Mouse (Mus musculus) forebrain, embryonic 12.5 days (tissue): ENCODE results near the gene Zfp2. TPM values are rescaled to one million over a fixed set of nuclear protein-coding genes. Genes with fewer than 3 reads are reported as not detected.
A peak's percentile ranks its signal among the peaks of the same experiment; 100 is the strongest.

Experiments
- ATAC-seq: fragments of 200-750 bp; cut with Nextera tagmentation; 2 replicates; pipeline ENCODE4 v1.8.0; 2017; ENCODE audit warnings: moderate TSS enrichment; ENCODE audit not compliant: low FRiP score
- H3K27ac ChIP-seq: fragments of 300-500 bp; sonication (generic); 2 replicates; pipeline ENCODE4 v1.5.1; 2016; ENCODE audit warnings: mild to moderate bottlenecking
- H3K27me3 ChIP-seq: fragments of 300-500 bp; sonication (generic); 2 replicates; pipeline ENCODE4 v1.6.1; 2016; ENCODE audit warnings: mild to moderate bottlenecking
- H3K36me3 ChIP-seq: fragments of 300-500 bp; sonication (generic); replicated peaks from 2 replicates; pipeline ENCODE4 v1.6.1; 2016; ENCODE audit warnings: mild to moderate bottlenecking
- H3K4me1 ChIP-seq: fragments of 300-500 bp; sonication (generic); 2 replicates; pipeline ENCODE4 v1.6.1; 2016
- H3K4me2 ChIP-seq: fragments of 300-500 bp; sonication (generic); 2 replicates; pipeline ENCODE4 v1.6.1; 2016; ENCODE audit warnings: mild to moderate bottlenecking, moderate library complexity
- H3K4me3 ChIP-seq: fragments of 300-500 bp; sonication (generic); replicated peaks from 2 replicates; pipeline ENCODE4 v1.5.1; 2016; ENCODE audit warnings: mild to moderate bottlenecking
- H3K9ac ChIP-seq: fragments of 300-500 bp; sonication (generic); 2 replicates; pipeline ENCODE4 v1.6.1; 2016; ENCODE audit warnings: mild to moderate bottlenecking
- H3K9me3 ChIP-seq: fragments of 300-500 bp; sonication (generic); 2 replicates; pipeline ENCODE4 v1.6.1; 2016
- WGBS: fragments of 180-500 bp; shearing (Covaris S2); methylation state at CpG from one replicate; pipeline ENCODE4 v1.1.7; 2016; 5-methylcytosine and 5-hydroxymethylcytosine counted together
- polyA plus RNA-seq: library from polyadenylated mRNA; unstranded; fragments of >200 nt; fragmentation: Nextera tagmentation; extraction: Ambion mirVana; gene quantifications from 2 replicates; pipeline ENCODE4 v1.2.1, GENCODE M21; 2016

Gene Zfp2
- polyA plus RNA-seq, 1 experiment from 2014 or later = 34.8 TPM

- Histone ChIP-seq H3K4me3 (no peak overlapping the region), H3K4me2 (no peak overlapping the region)
- WGBS = 95% methylated on average over 3 of the region's 3 CpGs
These were observed 1.5 kb downstream of the Zfp2 start for GRCm38 (mm10) chr11:50914461-50914860.

GRCm38 (mm10) chr11:50913301-50913700 is 2.7 kb downstream of the Zfp2 start:
- H3K9me3 ChIP-seq = peaks cover 29% of the 10 kb centered on the region
- H3K9ac ChIP-seq = no peak overlapping the region
- ATAC-seq = no peak
- H3K4me3 ChIP-seq = no peak overlapping the region
- no peaks in the 10 kb centered on the region for H3K27me3 ChIP-seq
- WGBS = 90% methylated on average over 1 of the region's 1 CpGs
- H3K4me1 ChIP-seq = no peaks in the 10 kb centered on the region
- H3K36me3 ChIP-seq = peaks cover 54% of the 10 kb centered on the region
- H3K4me2 ChIP-seq = no peak overlapping the region
- H3K27ac ChIP-seq = no peak overlapping the region

More at GRCm38 (mm10) chr11:50914461-50914860, 1.5 kb downstream of the Zfp2 start:
- no peak overlapping the region for H3K27ac ChIP-seq
- H3K9me3 ChIP-seq = peaks cover 29% of the 10 kb centered on the region
- H3K36me3 ChIP-seq = peaks cover 42% of the 10 kb centered on the region
- H3K9ac ChIP-seq = no peak overlapping the region
- no peaks in the 10 kb centered on the region for H3K27me3 ChIP-seq
- no peaks in the 10 kb centered on the region for H3K4me1 ChIP-seq
- no peak for ATAC-seq

DNA sequence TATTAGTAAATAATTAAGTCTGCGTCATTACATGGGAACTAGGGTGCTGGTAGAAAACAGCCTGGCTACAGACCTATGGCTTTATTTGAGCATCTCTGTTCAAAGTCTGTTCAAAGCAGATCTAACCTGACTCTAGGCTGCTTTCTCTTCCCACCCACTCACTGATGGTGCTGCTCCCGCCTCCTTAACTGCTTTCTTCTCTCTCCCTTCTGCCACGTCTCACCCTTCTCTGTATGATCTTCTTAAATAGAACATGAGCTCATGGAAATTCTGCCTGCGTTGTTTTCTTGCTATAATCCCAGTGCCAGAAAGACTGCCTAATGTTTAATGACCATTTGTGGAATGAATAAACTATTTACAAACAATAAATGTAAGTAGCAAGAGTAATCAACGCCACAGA is 7.8 kb downstream of the Zfp2 start:
- no peak overlapping the region for H3K4me2 ChIP-seq
- no peaks in the 10 kb centered on the region for H3K4me1 ChIP-seq
- no peak overlapping the region for H3K9ac ChIP-seq
- 90% methylated on average over 5 of the region's 5 CpGs for WGBS
- no peaks in the 10 kb centered on the region for H3K27me3 ChIP-seq
- no peak overlapping the region for H3K4me3 ChIP-seq
- no peak for ATAC-seq
- peaks cover 61% of the 10 kb centered on the region for H3K9me3 ChIP-seq
- no peak overlapping the region for H3K27ac ChIP-seq
- peaks cover 97% of the 10 kb centered on the region for H3K36me3 ChIP-seq

DNA sequence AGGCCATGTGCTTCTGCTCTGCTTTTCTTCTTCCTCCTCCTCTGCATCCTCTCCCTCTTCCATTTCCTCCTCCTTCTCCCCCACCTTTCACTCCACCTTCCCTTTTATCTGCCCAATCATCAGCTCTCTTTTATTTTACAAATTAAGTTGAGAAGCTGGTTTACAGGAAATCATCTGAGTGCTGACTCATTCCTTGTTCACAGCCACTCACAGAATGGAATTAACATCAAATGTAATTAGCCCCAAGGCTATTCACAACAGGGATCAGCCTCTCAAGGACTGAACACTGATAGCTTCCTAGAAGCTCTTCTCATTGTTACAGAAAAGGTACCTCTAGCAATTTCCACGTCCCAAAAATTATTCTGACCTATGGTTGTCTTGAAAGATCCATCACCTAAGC is 18.6 kb downstream of the Zfp2 start:
- WGBS = 85% methylated on average over 1 of the region's 1 CpGs
- H3K4me1 ChIP-seq = no peaks in the 10 kb centered on the region
- no peak overlapping the region for H3K4me2 ChIP-seq
- peaks cover 46% of the 10 kb centered on the region for H3K36me3 ChIP-seq
- no peak overlapping the region for H3K27ac ChIP-seq
- no peak overlapping the region for H3K9ac ChIP-seq
- H3K27me3 ChIP-seq = no peaks in the 10 kb centered on the region
- ATAC-seq = no peak
- no peak overlapping the region for H3K4me3 ChIP-seq
- peaks cover 51% of the 10 kb centered on the region for H3K9me3 ChIP-seq

- no peak overlapping the region for H3K27ac ChIP-seq
- 50% methylated on average over 2 of the region's 2 CpGs for WGBS
These were observed 23.5 kb downstream of the Zfp2 start for GRCm38 (mm10) chr11:50892441-50892840.

DNA sequence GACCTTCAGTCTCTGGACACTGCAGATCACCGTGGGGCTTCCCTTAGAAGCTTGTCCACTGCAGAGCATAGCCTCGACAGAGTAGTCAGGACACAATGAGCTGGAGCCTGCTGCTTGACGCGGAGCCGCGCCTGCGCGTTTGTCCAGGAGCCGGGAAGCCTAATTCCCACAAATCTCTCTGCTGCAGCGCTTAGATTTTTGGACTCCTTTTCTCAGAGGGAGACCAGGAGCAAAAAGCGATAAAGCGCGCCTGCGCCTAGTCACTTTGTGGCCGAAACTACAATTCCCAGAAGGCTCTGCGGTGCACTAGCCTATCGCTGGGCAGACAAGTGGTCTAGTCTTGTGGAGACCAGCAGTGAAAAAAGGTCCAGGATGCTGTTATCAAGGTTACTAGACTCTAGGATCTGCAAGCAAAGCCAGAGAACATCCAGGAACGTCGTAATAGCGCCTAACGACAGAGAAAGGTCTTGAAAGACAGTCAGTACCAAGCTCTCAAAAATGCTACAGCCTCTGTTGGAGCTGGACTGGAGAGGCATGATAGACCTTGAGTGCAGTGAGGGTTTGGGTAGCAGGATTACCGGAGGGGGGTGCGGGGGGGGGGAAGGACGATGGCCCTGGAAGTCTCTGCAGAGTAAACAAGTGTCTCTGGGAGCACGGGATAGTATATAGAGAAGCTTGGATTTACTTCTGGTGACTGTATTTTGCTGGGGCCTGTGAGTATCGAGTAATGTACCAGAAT is 28.4 kb downstream of the Zfp2 start, which contains the start of gene Zfp454:
Gene Zfp454 (minus strand): TSS at position 262 of the 739 bp plus-strand sequence.
- no peaks in the 10 kb centered on the region for H3K9me3 ChIP-seq

More at GRCm38 (mm10) chr11:50892441-50892840, 23.5 kb downstream of the Zfp2 start:
- Histone ChIP-seq H3K27me3 (no peaks in the 10 kb centered on the region), H3K4me2 (no peak overlapping the region), H3K4me1 (peaks cover 3% of the 10 kb centered on the region), H3K9ac (no peak overlapping the region), H3K9me3 (peaks cover 5% of the 10 kb centered on the region; the same call in 1 of the 2 replicates), H3K4me3 (no peak overlapping the region), H3K36me3 (peaks cover under 1% of the 10 kb centered on the region; the same call in 1 of the 2 replicates)
- no peak for ATAC-seq

DNA sequence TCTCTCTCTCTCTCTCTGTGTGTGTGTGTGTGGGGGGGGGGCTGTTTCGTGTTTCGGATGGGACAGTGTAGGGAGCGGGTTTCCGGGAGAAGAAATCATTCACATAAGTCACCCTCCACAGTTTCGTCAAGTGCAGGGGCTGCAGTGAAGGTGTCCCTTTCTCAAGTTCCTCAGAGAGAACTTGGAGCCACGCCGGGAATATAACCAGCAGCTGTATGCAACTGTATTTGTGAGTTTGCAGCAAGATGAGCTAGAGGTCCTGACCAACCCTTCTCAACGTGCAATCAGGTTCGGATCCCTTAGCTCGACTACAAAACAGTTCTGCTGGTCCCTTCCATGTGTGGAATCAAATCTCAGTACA is 29.1 kb downstream of the Zfp2 start:
- Histone ChIP-seq H3K9ac (peak overlapping the region; percentile 66), H3K4me2 (peak overlapping the region; percentile 70), H3K27ac (peak overlapping the region; percentile 83), H3K36me3 (peaks cover 37% of the 10 kb centered on the region), H3K27me3 (no peaks in the 10 kb centered on the region), H3K9me3 (no peaks in the 10 kb centered on the region), H3K4me3 (peak overlapping the region; percentile 52), H3K4me1 (peaks cover 14% of the 10 kb centered on the region)
- peak; percentile 19; the same call in 1 of the 2 replicates for ATAC-seq
- 19% methylated on average over 10 of the region's 10 CpGs for WGBS

More for the DNA sequence above, 28.4 kb downstream of the Zfp2 start, which contains the start of gene Zfp454:
- peak within 1 kb of the TSS; percentile 70 for H3K4me2 ChIP-seq
- peak within 1 kb of the TSS; percentile 83 for H3K27ac ChIP-seq
- H3K27me3 ChIP-seq = no peaks in the 10 kb centered on the region
- 7% methylated on average over 26 of the region's 26 CpGs for WGBS
- H3K4me1 ChIP-seq = peaks cover 14% of the 10 kb centered on the region
- H3K9ac ChIP-seq = peak within 1 kb of the TSS; percentile 66
- H3K36me3 ChIP-seq = peaks cover 31% of the 10 kb centered on the region
- ATAC-seq = peak; percentile 97
- peak within 1 kb of the TSS; percentile 52 for H3K4me3 ChIP-seq

DNA sequence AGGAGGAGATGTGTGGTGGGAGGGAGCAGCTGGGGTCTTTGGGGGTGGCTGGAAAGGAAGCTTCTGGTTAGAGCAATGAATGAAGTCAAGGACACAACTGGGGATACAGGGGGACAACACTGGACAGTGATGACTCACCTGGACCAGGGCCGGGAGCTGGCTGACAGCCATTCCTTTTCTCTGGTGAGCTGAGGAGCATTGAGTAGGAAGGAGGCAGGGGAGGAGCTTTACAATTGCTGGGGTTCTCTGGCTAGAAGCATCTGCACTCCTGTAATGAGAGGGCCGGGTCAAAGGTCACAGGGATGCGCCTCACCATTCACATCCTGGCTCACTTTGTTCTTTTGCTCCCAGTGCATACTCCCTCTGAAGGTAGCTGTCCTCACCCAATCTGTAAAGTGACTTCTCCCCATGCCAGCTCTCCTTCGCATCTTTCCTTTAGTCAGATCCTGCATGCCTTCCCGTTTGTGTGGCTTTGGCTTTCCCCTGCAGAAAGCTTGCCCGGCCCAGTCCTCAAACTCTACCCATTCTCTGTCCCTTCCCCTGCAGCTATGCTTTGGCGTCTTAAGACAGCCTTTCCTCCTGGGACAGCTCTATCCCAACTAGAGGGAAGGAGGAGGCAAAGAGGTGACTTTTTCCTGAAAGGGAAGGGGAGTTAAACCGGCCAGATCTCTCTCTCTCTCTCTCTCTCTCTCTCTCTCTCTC is 29.6 kb downstream of the Zfp2 start:
- H3K27ac ChIP-seq = no peak overlapping the region
- peak overlapping the region; percentile 70 for H3K4me2 ChIP-seq
- peak overlapping the region; percentile 52 for H3K4me3 ChIP-seq
- WGBS = 56% methylated on average over 8 of the region's 8 CpGs
- H3K4me1 ChIP-seq = peaks cover 14% of the 10 kb centered on the region
- peaks cover 42% of the 10 kb centered on the region for H3K36me3 ChIP-seq
- H3K9ac ChIP-seq = peak overlapping the region; percentile 66
- no peaks in the 10 kb centered on the region for H3K27me3 ChIP-seq
- H3K9me3 ChIP-seq = no peaks in the 10 kb centered on the region
- no peak for ATAC-seq

DNA sequence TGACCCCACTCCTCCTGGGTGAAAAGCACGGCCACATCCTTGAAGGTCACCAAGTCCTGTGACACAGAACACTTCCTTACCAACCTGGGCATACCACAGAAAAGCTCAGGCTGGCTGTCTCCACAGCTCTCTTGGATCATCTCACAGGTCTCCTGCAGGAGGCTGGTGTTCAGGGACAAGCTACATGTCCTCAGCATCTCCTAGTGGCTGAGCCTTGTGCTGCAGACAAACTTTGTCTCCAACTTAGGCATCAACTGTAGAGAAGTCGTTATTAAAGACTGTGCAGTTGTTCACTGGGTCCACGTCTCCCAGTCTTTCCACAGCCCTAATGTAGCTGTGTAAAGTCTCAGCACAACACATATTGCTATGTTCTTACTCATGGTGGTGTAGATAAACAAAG is 32.2 kb downstream of the Zfp2 start:
- 85% methylated on average over 3 of the region's 3 CpGs for WGBS
- ATAC-seq = no peak
- Histone ChIP-seq H3K4me3 (no peak overlapping the region), H3K4me1 (peaks cover 14% of the 10 kb centered on the region), H3K27ac (no peak overlapping the region), H3K9me3 (no peaks in the 10 kb centered on the region), H3K36me3 (peaks cover 65% of the 10 kb centered on the region), H3K27me3 (no peaks in the 10 kb centered on the region), H3K4me2 (no peak overlapping the region), H3K9ac (no peak overlapping the region)

GRCm38 (mm10) chr11:50878641-50879040 is 37.3 kb downstream of the Zfp2 start:
- Histone ChIP-seq H3K4me1 (no peaks in the 10 kb centered on the region), H3K27ac (no peak overlapping the region), H3K4me3 (no peak overlapping the region), H3K4me2 (no peak overlapping the region), H3K27me3 (no peaks in the 10 kb centered on the region), H3K9me3 (peaks cover 15% of the 10 kb centered on the region), H3K36me3 (peaks cover 94% of the 10 kb centered on the region), H3K9ac (no peak overlapping the region)
- WGBS = 85% methylated on average over 3 of the region's 3 CpGs
- ATAC-seq = no peak

GRCm38 (mm10) chr11:50850989-50851601 is 64.9 kb downstream of the Zfp2 start:
- peak overlapping the region; percentile 84 for H3K4me2 ChIP-seq
- H3K4me3 ChIP-seq = peak overlapping the region; percentile 46
- H3K9ac ChIP-seq = peak overlapping the region; percentile 33; the same call in 1 of the 2 replicates
- WGBS = under 1% methylated on average over 69 of the region's 72 CpGs
- no peaks in the 10 kb centered on the region for H3K36me3 ChIP-seq
- peaks cover 74% of the 10 kb centered on the region for H3K27me3 ChIP-seq
- ATAC-seq = 0 out of 2 replicates have a peak, but pooled peaks have one; percentile 33
- no peak overlapping the region for H3K27ac ChIP-seq
- peaks cover 2% of the 10 kb centered on the region; the same call in 1 of the 2 replicates for H3K9me3 ChIP-seq
- peaks cover 17% of the 10 kb centered on the region for H3K4me1 ChIP-seq

DNA sequence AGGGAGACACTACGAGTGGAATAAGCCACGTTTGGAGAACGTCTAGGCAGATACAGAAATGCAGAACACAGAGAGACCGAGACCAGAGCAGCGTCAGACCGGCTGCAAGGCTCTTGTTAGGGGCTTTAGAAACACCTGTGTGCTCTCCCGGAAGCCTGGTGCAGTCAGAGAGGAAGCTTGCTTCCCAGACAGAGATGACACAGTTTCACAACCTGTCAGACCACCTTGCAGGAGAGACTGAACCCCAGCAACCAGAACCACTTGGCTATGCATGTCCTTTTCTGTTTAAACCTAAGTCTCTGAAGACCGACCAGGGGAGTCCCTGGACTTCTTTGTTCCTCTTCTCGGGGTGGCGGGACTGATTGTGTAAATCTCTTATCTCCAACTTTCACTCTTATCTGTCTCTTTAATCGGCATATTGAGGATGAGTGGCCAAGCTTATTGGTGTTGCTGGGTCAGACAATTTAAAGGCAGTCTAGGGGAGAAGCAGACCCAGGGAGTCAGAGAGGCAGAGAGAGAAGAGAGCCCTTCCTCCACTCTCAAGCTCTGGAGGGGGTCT is 65.7 kb downstream of the Zfp2 start, which contains the start of gene Grm6:
Gene Grm6 (plus strand): TSS at position 509 of the 559 bp plus-strand sequence.
- peaks cover 2% of the 10 kb centered on the region; the same call in 1 of the 2 replicates for H3K9me3 ChIP-seq
- peak within 1 kb of the TSS; percentile 33; the same call in 1 of the 2 replicates for H3K9ac ChIP-seq
- peaks cover 74% of the 10 kb centered on the region for H3K27me3 ChIP-seq
- 2% methylated on average over 11 of the region's 11 CpGs for WGBS
- no peak for ATAC-seq
- H3K4me2 ChIP-seq = peak within 1 kb of the TSS; percentile 84
- H3K4me3 ChIP-seq = peak within 1 kb of the TSS; percentile 46
- peaks cover 17% of the 10 kb centered on the region for H3K4me1 ChIP-seq
- no peaks in the 10 kb centered on the region for H3K36me3 ChIP-seq
- no peak within 1 kb of the TSS for H3K27ac ChIP-seq
